Mouse (Mus musculus): ENCODE measurements around the gene BC030500.

DNA sequence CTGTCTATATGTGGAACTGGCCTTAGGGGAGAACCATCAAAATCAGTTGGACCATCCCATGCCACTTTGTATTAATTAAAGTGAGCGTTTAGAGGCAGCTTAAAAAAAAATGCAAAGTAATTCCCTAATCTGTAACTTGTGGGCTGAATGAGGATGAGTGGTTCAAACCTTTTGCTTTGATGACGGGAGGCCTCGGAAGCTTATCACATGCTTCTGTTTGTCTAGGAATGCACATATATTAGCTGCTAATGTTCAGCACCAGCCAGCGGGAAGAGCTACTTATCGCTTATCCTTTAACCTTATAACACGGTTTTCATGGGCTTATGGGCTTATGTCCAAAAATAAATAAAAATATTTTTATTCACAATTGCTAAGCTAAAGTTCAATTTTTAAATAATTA, 15.6 kb upstream of the BC030500 start:
- TF ChIP-seq CTCF (IDR thresholded peaks at IDR 0.05; ENCODE audit: low read depth) (no peak), EP300 (IDR thresholded peaks at IDR 0.05; ENCODE audit: low read depth) (no peak)

All from heart, postnatal 0 days (tissue).